Mouse (Mus musculus) Patski (cell line): ENCODE data around the gene Camsap3. TPM values are rescaled to one million over a fixed set of nuclear protein-coding genes. Genes with fewer than 3 reads are reported as not detected.

Source experiments
- ATAC-seq: fragments of 100-300 bp; one replicate; pipeline ENCODE4 v1.8.0; 2021
- CTCF ChIA-PET: fragments of 350-600 bp; sonication (Branson Sonifier 250); formaldehyde crosslinking; loops from one replicate; lab custom pipeline; 2022; ENCODE audit warnings: inconsistent platforms; lab: Charles Lee
- POLR2A ChIA-PET: fragments of 350-600 bp; sonication (Branson Sonifier 250); formaldehyde crosslinking; loops from one replicate; lab custom pipeline; 2022; ENCODE audit warnings: antibody characterized with exemption, inconsistent platforms; lab: Charles Lee
- DNase-seq: peaks from one replicate; pipeline ENCODE4 v3.0.0-alpha.2; 2011; ENCODE audit warnings: low read depth, low spot score
- H3K27me3 ChIP-seq: fragments of 371-371 bp; one replicate; pipeline ENCODE4 v1.5.1; 2021
- CTCF ChIP-seq: fragments of 100-300 bp; IDR thresholded peaks from one replicate; pipeline ENCODE4 v1.5.1; 2021
- in situ Hi-C: fragments of 300-500 bp; cut with MboI; formaldehyde crosslinking; loops from 3 replicates; pipeline ENCODE4 v1.11.1; 2018; ENCODE audit warnings: low pct_unique_long_range_greater_than_20kb, mixed read lengths
- polyA plus RNA-seq: library from polyadenylated mRNA; unstranded; gene quantifications from one replicate; pipeline ENCODE4 v1.2.3, GENCODE M21; 2021

Camsap3 gene
- polyA plus RNA-seq, 1 experiment from 2014 or later = 18.5 TPM

DNA sequence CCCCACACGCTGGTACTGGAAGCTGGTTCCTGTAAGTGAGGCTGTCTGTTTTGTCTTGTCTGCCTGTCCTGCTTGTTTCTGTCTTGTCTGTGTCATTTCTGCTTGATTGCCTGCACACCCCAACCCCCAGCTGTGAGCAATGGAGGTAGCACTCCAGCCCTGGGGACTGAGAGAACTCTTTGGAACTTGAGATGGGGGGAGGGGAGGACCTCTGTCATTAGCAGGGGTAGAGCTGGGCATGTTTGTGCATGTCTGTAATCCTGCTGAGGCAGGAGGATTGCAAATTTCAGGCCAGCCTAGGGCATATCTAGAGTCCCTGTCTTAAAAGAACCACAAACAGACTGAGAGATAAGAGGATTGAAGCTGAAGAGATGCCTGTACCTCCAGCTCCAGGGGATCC is 12.1 kb downstream of the Camsap3 start:
- DNase-seq (no peak), ATAC-seq (no peak)
- CTCF ChIA-PET = interaction anchor here (2.0 kb wide), 1 partner anchor 11 kb away, joined by 8 read pairs; no protein-coding TSS in a partner anchor
- H3K27me3 ChIP-seq = no peaks in the 10 kb centered on the region
- no peak for TF ChIP-seq CTCF
- POLR2A ChIA-PET = interaction anchor here (0.6 kb wide), 1 partner anchor 11 kb away, joined by 3 read pairs; no protein-coding TSS in a partner anchor
- in situ Hi-C loops = no loop called here

DNA sequence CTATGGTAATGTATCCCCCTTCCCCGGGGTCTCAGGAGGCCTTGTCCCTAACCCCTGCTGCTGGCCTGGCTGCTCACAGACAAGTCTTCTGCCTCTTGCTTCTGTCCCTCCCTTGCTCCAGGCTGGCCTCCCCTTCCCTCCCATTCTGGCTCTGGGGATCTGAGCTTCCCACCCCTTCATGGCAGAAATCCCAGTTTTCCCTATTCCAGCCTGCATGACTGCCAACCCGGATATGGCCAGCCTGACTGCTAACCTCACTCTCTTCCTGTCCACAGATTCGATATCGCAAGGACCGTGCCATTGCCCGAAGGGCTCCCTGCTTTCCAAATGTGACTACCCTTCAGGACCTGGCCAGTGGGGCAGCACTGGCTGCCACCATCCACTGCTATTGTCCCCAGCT is 13.3 kb downstream of the Camsap3 start:
- in situ Hi-C loops = no loop called here
- ChIA-PET CTCF (interaction anchor here (1.7 to 2.0 kb wide), 2 partner anchors 10 to 51 kb away, joined by 4 to 8 read pairs; no protein-coding TSS in a partner anchor), POLR2A (no interaction called here)
- TF ChIP-seq CTCF = no peak
- no peaks in the 10 kb centered on the region for H3K27me3 ChIP-seq
- ATAC-seq (no peak), DNase-seq (no peak)

DNA sequence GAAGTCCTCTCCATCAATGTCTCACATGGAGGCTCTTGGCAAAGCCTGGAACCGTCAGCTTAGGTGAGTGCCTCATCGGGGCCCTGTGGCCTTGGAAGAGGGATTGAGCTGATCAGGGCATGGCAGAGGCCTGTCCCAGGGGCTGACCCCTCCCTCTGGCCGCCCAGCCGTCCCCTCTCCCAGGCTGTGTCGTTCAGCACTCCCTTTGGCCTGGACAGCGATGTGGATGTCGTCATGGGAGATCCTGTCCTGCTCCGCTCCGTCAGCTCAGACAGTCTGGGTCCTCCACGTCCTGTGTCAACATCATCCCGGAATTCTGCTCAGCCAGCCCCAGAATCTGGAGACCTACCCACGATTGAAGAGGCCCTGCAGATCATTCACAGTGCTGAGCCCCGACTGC is 16.3 kb downstream of the Camsap3 start:
- POLR2A ChIA-PET = interaction anchor here (1.0 kb wide), 1 partner anchor 10 kb away, joined by 3 read pairs; no protein-coding TSS in a partner anchor
- no peak for TF ChIP-seq CTCF
- DNase-seq (no peak), ATAC-seq (no peak)
- H3K27me3 ChIP-seq = no peaks in the 10 kb centered on the region
- CTCF ChIA-PET = interaction anchor here (1.5 to 2.4 kb wide), 3 partner anchors 11 to 44 kb away, joined by 3 to 9 read pairs (median 8); no protein-coding TSS in a partner anchor
- in situ Hi-C loops = no loop called here

DNA sequence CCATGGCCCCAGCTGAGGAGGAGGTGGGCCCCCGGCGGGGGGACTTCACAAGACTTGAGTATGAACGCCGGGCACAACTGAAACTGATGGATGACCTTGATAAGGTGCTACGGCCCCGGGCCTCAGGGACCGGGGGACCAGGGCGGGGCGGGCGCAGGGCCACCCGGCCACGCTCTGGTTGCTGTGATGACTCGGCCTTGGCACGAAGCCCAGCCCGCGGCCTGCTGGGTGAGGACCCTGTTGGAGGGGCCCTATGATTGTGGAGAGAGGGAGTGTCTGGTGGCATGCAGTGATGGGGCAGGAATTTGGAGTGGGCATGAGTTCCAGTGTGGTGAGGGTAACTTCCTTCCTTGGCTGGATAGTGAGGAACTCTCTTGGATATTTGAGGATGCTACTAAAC is 19.5 kb downstream of the Camsap3 start:
- ChIA-PET POLR2A (interaction anchor here (0.6 to 0.9 kb wide), 2 partner anchors 9 to 47 kb away, joined by 3 read pairs; no protein-coding TSS in a partner anchor), CTCF (interaction anchor here (1.0 kb wide), 1 partner anchor 47 kb away, joined by 3 read pairs; no protein-coding TSS in a partner anchor)
- DNase-seq (no peak), ATAC-seq (peak; percentile 71)
- no peak for TF ChIP-seq CTCF
- no peaks in the 10 kb centered on the region for H3K27me3 ChIP-seq
- in situ Hi-C loops = no loop called here

DNA sequence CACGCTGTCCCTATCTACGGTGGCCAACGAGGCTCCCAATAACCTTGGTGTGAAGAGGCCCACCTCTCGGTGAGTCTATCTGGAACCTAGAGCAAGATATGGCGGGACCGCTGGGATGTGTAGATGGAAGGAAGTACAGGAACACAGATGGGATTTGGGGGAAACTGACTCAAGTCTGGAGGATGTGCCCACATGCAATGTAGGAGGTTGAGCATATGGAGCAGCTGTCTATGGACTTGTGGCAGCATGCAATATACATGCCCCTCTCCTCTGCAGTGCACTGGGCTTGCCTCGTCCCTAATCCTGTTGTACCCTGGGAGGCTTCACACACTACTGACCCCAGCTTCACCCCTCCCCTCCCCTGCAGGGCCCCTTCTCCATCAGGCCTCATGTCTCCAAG is 20.7 kb downstream of the Camsap3 start:
- no peaks in the 10 kb centered on the region for H3K27me3 ChIP-seq
- DNase-seq = no peak
- in situ Hi-C loops = no loop called here
- ATAC-seq = no peak
- no peak for TF ChIP-seq CTCF
- ChIA-PET CTCF (interaction anchor here (0.9 to 1.8 kb wide), 2 partner anchors 10 to 49 kb away, joined by 3 to 8 read pairs; no protein-coding TSS in a partner anchor), POLR2A (interaction anchor here (1.7 kb wide), 1 partner anchor 12 kb away, joined by 7 read pairs; no protein-coding TSS in a partner anchor)

DNA sequence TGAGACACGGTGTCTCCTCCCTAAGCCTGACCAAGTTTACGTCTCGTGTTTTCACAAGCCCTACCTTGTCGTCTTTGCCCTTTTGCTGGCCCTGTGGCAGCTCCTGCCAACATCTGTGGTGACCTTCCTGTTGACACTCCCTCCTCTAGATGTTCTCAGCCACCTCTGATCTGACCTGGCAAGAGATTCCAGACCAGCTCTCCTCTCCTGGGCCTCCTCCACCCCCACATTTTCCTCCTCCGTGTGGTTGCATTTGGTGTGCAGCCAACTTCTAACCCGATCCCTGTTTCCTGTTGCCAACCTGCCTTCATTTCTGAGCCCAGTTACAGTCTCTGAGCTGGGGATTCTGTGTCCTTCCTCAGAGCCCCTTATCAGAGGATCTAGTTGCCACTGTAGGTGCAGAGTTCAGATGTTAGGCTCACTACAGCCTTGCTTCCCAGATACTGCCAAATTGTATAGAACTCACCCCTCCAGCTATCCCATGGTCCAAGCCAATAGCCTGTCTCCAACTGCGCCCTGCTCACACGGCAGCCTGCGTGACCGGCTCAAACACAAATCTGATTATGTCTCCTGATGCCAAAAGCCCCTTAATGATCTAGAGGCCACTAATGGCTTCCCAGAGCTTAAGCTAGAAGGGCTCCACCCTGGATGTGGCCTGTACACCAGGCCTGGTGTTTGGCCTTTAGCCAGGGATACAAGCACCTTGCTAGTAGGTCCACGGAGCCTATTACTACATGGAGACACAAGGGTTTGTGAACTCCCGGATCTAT is 22.1 kb downstream of the Camsap3 start:
- CTCF ChIA-PET = interaction anchor here (0.7 to 2.5 kb wide), 6 partner anchors 9 to 63 kb away, joined by 3 to 8 read pairs (median 4); partner anchors contain the start of gene Fcor
- no peak for DNase-seq
- POLR2A ChIA-PET = interaction anchor here (1.0 to 1.7 kb wide), 2 partner anchors 11 to 94 kb away, joined by 3 to 7 read pairs; partner anchors contain the start of gene Pnpla6
- ATAC-seq = no peak
- no peak for TF ChIP-seq CTCF
- in situ Hi-C loops = no loop called here
- H3K27me3 ChIP-seq = no peaks in the 10 kb centered on the region

DNA sequence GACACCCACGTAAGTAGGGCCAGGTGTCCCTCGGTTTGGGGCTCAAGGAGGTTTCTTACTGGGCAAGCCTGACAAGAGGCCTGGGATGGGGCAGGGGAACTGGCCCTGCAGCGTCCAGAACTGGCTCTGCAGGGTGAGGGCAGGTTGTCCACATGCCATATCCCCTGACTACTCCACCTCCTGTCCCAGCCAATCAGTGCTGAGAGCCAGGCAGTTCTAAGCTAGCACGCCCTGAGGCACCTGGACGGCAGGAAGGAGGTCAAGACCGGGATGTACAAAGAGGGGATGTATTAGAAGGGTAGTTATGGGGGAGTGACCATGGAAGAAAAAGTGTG is 22.7 kb downstream of the Camsap3 start:
- H3K27me3 ChIP-seq = no peaks in the 10 kb centered on the region
- no peak for TF ChIP-seq CTCF
- ChIA-PET CTCF (interaction anchor here (1.0 to 2.5 kb wide), 7 partner anchors 10 to 66 kb away, joined by 3 to 8 read pairs (median 4); partner anchors contain the start of genes Fcor and Trappc5), POLR2A (interaction anchor here (1.0 to 1.7 kb wide), 2 partner anchors 10 to 94 kb away, joined by 3 to 7 read pairs; partner anchors contain the start of gene Pnpla6)
- ATAC-seq (no peak), DNase-seq (no peak)
- in situ Hi-C loops = no loop called here

DNA sequence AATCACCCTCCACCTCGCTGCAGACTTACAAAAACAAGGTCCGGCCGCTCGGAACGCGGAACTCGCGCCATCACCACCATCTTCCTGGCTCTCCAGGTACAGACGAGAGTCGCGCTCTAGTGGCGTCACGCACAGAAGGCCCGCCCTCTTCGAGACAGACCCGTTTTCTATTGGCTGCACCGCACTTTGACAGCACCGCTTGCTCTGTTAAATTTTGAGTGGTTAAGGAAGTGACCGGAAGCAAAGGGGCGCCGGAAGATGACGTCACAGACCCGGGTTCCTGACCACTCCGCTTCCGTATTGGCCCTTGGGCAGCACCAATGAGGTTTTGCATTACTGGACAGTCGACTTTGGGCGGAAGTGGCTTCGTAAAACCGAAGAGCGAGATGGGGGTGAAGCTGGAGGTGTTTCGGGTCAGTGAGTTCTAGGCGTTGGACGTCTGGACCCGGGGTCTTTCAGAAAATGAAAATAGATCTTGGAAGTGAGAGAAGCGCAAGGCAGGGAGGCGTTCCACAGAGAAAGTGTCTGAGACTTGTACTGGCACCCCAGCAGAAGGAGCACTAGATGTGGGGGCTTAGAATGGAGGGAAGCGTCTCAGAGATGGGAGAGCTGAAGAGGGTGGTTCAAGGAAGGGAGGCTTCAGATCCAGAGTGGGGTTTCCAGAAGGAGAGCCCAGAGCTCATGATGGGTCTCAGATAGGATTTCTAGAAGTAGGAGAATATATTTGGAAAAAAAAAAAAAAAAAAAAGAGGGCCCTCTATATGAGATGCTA is 34.3 kb downstream of the Camsap3 start, which contains the start of the genes Xab2 and Pet100:
Gene Xab2 (minus strand): TSS at position 118 of the 772 bp plus-strand sequence.
Gene Pet100 (plus strand): TSS at position 350 of the 772 bp plus-strand sequence.
- no peak for TF ChIP-seq CTCF
- H3K27me3 ChIP-seq = no peaks in the 10 kb centered on the region
- ATAC-seq (peak; percentile 91), DNase-seq (peak; percentile 99)
- POLR2A ChIA-PET = interaction anchor here (0.6 to 1.9 kb wide), 8 partner anchors 13 to 1450 kb away, joined by 3 to 7 read pairs (median 4); partner anchors contain the start of genes Fcor and Trappc5
- CTCF ChIA-PET = interaction anchor here (1.3 to 3.2 kb wide), 3 partner anchors 11 to 62 kb away, joined by 4 to 16 read pairs (median 11); partner anchors contain the start of gene Fcor
- in situ Hi-C loops = no loop called here

DNA sequence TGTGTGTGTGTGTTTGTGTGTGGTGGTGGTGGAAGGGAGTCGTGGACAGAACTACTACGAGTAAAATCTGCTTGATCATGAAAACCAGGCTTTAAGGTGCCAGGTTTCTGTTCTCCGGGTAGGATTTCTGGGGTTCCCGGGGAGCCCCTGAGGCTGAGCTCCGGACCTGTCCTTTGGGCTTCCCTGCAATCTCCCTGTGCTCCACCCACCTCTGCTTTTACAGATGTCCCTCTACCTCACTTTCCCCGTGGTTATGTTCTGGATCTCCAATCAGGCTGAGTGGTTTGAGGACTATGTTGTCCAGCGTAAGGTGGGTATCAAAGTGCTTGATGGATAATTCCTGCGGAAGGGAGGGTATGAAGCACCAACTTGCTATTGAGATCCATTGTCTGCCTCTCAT is 35.0 kb downstream of the Camsap3 start:
- ATAC-seq (no peak), DNase-seq (no peak)
- ChIA-PET POLR2A (interaction anchor here (1.4 to 1.6 kb wide), 2 partner anchors 50 to 106 kb away, joined by 3 read pairs; partner anchors contain the start of gene Fcor), CTCF (interaction anchor here (1.0 to 3.2 kb wide), 5 partner anchors 9 to 63 kb away, joined by 4 to 16 read pairs (median 4); partner anchors contain the start of gene Fcor)
- TF ChIP-seq CTCF = no peak
- in situ Hi-C loops = no loop called here
- no peaks in the 10 kb centered on the region for H3K27me3 ChIP-seq

DNA sequence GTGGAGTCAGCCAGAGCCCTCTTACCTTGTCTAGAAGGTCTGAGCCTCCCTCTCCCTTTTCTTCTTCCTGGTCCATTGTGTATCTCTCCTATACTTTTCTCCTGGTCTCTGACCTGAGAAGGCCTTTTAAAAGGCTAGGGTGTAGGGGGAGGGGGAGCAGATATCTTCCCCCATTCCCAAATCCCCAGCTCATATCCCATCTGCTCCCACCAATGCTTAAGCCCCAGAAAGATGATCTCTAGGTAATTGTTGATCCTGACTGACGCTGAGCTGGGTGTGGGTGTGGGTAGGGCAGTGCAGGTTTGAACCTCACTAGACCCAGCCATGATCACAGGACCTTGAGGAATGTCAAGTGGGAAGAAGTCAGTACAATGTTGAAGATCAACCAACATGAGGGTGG is 38.4 kb downstream of the Camsap3 start, which contains the start of gene Pcp2:
Gene Pcp2 (minus strand): TSS at position 101 of the 400 bp plus-strand sequence.
- CTCF ChIA-PET = interaction anchor here (0.8 kb wide), 1 partner anchor 46 kb away, joined by 4 read pairs; the partner anchor contains the start of gene Fcor
- in situ Hi-C loops = loop anchor here (5.0 kb wide), 2 partner anchors 47 to 68 kb away; partner anchors contain the start of gene Fcor
- TF ChIP-seq CTCF = no peak
- POLR2A ChIA-PET = no interaction called here
- no peaks in the 10 kb centered on the region for H3K27me3 ChIP-seq
- ATAC-seq = no peak
- DNase-seq = no peak
